Mouse (Mus musculus) CD4-positive helper T cell, adult 2 months (primary cell): ENCODE measurements around the gene Gabarapl1.
A peak's percentile ranks its signal among the peaks of the same experiment; 100 is the strongest.

Experiments
- DNase-seq: peaks from one replicate; pipeline ENCODE4 v3.0.0-alpha.2; 2012; ENCODE audit warnings: low read depth, missing footprints, low spot score

Gene Gabarapl1

DNA sequence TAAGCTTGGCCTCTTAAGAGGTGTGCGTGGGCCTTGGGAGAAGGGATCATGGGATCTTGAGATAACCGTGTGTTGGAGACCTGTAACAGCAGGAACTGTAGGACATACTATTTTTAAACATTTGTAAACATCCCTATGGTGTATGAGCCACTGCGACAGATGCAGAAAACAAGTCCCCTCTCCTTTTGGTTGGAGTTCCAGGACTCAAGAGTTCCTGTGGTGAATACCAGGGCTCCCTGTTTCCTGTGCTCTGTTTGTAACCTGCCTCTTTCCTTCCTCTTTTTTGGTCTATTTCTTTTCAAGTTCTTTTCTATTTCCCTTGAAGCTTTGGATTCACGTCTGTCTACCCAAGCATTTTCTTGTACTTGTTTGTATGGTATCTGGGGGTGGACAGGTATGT lies 2.8 kb downstream of the Gabarapl1 start:
- DNase-seq = no peak

DNA sequence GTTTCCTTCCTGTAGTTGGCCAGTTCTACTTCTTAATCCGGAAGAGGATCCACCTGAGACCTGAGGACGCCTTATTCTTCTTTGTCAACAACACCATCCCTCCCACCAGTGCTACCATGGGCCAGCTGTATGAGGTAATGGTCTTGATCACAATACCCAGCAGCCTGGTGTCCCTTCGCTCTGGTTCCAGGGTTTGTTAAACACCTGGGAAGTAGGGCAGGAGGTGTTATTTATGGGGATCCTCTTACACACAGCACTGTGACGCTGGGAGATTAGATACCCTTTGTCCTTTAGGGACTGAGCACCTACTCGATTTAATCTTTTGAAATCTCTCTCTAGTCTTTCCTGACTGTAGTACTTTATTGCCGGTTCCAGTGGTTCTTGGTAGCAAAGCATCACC lies 5.6 kb downstream of the Gabarapl1 start:
- DNase-seq = no peak

DNA sequence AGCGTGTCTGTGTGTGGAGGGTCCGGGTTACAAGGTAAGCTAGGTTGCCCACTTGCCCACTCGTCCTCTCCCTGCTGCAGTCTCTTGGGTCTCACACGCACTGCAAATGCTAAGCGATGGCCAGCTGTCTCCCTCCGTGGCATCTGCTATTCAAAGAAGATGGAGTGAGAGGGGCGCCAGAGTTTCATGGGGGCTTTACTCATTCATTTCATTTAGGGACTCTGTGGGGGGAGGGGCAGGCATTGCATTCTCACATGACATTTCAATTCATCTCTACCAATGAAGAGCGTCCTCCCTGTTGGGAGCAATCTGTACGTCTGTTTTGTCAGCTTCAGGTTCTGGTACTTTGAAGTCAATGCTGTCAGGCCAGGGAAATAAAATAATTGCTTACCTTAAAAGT lies 9.0 kb downstream of the Gabarapl1 start:
- no peak for DNase-seq

DNA sequence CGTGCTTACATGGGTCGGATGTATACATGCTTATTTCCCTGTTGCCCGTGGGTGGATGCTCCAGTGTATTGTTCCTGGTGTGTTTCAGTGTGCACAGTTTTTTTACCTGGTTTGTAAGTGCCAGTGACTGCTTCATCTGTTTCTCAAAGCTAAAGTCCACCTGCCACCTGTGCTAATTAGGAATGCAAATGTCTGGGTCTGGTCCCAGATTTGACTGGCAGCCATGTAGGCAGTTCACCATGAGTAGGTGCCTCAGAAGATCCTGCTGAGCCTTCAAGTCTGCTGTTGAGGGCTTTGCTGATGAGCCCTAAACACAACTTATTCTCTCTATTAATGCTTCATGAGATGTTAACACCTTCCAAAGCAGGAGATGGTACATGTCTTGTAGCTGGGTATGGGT lies 9.6 kb downstream of the Gabarapl1 start:
- DNase-seq = no peak

DNA sequence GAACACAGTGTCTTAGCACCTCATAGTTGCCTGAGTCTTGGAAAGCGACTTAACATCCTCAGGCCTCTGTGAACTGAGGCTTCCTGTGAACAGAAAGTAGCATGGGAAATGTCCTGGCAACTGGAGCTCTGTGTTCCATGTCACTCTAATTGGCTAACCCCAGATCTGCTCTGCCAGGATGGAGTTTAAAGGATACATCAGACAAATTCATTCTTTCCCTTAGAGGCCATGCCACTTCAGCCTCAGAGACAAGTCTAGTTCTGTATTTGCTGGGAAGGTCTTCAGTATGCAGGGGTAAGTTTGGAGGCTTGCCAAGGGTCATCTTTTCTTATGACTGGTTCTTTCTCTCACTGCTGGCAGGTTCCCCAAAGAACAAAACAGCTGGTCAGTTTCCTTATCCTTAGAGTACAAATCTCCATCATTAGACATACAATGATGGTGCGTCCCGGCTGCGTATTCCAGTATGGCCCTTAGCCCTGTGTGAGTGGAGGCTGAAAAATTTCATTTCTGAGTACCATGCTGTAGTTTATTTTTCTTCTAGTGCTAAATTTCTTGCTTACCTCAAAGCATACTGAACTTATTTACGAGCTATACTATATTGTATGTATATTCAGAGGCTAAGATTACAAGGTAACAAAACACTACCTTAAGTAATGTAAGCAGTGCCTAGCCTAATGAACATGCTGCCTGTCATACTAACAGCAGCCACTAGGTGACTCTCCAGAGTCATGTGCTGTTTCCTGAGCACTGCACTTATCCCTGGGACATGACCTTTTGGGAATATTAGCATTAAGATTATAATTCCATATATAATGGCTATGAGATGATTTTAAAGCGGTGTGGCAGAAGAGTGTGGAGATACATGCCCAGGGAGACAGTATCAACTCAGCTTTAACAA lies 11.0 kb downstream of the Gabarapl1 start:
- peak; percentile 35 for DNase-seq

DNA sequence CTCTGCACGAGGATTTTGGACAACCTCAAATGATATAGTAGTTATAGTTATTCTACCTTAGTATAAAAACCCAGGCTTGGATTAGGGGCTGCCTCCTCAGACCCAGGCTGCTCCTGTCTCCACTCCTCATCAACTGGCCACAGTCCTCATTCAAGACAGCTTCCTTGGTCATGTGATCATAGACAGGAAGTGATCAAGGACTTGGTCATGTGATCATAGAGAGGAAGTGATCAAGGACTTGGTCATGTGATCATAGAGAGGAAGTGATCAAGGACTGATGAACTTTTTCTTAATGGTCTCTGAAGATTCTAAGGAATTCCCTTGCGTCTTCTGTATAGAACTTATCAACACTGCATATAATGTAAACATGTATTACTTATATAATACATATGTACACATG lies 14.3 kb downstream of the Gabarapl1 start:
- no peak for DNase-seq

DNA sequence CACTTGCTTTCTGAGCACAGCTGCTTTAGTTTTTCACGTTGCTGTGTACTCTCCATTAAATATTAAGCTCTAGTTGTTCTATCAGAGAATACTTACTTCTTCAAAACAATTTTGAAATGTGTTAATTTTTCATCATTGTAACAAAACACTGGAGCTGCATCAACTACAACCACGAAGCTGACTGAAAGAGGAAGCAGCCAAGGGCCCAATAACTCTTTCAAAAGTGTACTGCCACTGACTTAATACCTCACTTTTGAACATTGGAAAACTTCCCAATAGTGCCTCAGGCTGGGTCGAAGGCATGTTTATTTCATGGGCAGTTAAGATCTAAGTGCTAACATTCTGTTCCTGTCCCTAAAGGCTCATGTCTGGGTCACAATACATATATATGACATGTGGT lies 15.0 kb downstream of the Gabarapl1 start:
- DNase-seq = no peak

DNA sequence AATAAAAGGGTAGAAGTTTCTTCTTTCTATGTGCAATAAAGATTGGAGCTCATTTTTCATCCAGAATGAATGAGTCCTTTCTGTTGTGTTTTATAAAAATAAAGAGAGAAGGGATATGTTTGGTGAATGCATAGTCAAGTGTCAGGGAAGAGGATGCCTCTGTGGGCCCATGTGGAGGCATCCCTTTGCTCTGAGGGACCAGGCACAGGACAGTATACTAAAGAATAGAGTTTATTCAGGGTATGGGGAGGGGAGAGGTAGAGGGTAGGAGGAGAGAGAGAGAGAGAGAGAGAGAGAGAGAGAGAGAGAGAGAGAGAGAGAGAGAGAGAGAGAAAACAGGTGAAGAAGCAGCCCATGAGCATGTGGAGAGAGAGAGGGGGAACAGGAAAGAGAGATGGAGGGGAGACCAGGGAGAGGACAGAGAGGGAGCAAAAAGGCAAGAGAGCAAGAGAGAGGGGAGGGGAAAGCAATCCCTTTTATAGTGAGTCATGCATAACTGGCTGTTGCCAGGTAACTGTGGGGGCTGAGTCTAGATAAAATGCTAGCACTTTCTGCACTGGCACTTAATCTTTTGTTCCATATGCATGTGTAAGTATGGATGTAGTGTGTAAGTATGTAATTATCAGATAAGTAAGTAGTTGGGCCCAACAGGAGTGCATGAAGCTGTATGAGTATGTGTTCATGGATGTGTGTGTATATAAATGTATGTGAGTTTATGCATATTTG lies 24.5 kb downstream of the Gabarapl1 start:
- DNase-seq = no peak

DNA sequence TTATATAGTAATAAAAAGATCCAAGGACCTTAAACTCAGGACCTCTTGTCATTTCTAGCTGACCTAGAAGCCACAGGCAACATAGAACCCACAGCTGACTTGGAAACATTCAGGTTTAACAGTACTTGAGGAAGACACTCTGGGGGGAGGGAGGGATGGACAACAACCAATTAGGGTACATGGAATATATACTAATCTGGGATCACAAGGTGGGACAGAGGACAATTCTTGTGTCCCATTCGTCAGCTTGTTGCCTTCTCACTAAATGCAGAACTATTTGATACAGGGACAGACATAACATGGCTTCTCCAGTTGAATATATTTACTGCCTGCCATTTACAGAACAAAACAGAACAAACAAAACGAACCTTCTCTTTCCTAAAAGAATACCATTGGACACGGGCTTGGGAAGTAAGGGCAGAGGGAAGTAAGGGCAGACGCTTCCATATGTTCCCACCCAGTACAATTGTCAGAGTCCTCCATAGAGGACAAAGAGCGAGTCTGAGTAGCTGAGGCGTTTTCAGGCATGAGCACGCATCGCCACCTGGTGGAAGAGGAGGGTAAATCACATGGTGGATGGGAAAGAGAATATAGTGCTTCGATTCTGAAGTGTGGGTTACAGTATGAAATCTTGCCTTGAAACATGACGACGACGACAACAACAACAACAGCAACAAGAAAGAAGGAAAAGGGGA lies 26.1 kb downstream of the Gabarapl1 start:
- DNase-seq = peak; percentile 54

DNA sequence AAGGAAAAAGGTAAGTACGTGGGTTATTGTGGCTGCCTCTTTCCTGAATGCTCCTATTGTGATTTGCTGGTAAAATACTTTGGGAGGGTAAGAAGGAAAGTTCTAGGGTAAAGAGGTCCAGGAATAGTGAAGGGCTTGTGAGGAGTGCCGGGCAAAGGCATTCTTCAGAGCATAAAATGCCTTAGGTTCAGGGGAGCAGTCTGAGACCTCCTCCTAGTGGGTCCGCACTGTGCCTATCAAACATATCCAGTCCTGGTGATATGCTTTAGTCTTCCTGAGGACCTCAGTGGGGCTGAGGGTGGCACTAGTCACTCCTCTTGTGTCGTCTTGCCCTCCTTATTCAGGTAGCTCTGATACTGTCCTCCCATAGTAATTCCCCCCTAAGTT lies 26.7 kb downstream of the Gabarapl1 start:
- DNase-seq = no peak

DNA sequence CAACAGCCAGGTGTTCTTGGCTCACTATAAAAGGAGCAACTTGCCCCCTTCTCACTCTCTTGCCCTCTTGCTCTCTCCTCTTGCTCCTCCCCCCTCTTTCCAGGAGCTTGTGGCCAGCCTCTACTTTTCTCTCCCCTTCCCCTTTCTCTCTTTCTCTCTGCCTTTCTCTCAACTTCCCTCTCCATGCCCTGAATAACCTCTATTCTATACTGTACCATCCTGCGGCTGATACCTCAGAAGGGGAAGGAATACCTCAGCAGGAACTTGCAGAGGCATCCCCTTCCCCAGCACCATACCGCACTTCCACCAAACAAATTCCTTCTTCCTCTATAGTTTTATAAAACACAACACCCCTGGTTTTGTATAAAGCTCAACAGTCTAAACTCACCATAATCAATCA lies 32.3 kb downstream of the Gabarapl1 start:
- no peak for DNase-seq

DNA sequence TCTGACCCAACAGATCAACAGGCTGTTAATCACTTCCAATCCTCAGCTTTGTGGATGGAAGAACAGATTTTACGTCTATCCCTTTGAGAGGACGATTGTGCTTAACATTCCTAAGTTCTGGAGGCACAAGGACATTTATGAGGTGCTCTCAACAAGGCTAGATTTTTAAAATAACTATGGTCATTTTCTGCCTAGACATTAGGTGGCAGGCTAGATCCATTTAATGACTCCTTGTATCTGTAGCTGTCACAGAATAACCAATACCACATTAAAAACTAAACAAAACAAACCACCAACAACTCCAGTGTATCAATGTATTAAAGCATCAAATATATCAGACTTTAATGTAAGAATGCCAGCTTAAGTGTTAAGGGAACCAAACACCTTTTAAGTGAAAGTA lies 42.4 kb downstream of the Gabarapl1 start:
- peak; percentile 28 for DNase-seq

DNA sequence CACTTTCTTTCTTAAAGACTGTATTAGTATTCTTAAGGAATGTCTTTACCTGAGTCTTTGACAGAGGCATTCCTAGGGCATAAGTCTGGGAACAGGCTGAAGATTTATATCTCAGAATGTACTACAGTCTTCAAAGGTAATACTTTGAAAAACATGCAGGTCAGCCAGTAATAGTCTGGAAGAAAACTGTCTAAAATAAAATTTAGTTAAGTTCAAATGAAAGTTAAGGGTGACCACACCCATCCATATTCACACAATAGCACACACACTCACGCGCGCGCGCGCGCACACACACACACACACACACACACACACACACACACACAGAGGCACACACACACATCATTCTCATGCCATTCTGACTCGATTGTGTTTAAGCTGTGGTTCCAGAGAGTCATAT lies 44.6 kb downstream of the Gabarapl1 start, which contains the start of gene Klre1:
Gene Klre1, plus strand, starts transcription at position 301 of the 400 bp plus-strand sequence.
- DNase-seq = no peak

DNA sequence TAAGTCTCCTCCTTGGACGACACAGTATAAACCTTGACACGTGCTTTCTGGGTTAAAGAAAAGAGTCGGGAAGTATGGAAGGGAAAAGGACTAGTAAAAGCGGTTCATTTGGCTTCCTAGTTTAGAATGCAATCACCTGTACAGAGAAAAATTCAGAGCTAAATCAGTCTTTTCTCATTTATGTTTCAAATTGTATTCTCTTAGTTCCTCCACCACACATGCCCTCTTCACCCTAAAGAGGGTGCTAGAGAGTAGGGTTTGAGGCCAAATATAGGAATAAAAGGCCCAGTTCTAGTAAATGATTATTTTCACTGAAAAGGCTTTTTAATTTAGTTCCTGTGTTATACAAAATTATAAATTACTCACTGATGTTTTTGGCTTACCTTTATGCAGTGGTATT lies 48.3 kb downstream of the Gabarapl1 start:
- DNase-seq = peak; percentile 29

DNA sequence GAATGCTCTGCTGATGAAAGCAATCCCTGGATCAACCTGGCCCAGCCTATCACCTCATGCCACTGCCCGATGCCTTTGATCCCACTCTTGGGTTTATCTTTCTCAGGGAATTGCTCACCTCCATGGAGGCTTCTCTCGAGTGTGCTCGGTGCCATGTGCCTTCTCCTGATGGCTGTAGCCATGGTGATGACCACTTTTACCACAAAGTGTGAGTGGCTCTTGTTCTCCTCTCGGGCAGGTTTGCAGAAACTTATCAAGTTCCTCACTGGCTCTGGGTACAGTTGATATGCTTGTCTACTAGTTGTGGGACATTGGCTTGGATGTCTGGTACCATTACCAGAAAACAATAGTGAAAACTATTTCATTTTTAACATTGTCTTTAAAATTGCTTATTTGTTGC lies 48.9 kb downstream of the Gabarapl1 start:
- peak; percentile 8 for DNase-seq

DNA sequence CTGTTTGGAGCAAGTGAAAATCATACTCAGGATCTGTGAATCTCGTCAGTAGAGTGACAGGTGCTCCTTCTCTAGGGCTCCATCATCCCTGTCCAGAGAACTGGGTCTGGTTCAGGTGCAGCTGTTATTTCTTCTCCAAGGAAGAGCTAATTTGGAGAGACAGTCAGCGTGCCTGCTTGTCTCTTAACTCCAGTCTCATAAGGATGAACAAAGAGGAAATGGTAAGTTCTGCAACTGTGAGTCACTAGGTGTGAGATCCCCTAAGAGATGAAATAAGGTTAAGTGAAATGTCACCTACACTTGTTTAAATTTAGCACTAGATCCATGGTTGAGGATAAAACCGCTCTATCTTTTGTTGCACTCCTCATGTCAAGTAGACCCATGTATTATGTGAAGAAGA lies 50.1 kb downstream of the Gabarapl1 start:
- DNase-seq = no peak

DNA sequence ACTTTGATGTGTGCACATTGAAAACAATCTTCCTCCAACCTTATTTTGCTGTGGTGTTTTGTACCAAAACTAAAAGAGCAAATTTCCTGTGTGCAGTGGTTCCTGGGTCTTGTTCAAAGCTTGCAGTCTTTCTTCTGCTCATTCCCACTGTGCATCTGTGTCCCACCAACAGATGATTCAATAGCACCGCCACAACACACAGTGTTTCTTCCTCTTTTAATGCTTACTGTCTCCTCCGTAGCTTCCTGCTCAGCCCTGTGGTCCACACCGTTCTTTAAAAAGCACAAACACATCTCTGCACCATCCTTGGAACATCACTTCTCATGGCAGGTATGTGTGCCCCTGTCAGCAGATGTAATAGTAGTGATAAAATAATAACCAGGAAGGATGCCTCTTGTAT lies 58.5 kb downstream of the Gabarapl1 start, which contains the start of gene Klrd1:
Gene Klrd1, plus strand, starts transcription at position 275 of the 400 bp plus-strand sequence.
- peak; percentile 24 for DNase-seq
